Mouse (Mus musculus) thymus, postnatal 36 days (tissue): ENCODE results near the gene Magi2.
"Not testable (repeated sequence)": the region's sequence is repeated elsewhere in the genome, so short reads cannot be mapped to it uniquely, and the experiment has no call there.

ENCODE experiments used
- DNase-seq, 2 experiments: peaks; one replicate each; pipeline ENCODE4 v3.0.0; 2022; ENCODE audit warnings: mixed read lengths in 2 of 2

Magi2 gene

GRCm38 (mm10) chr5:19226866-19227243, at the start of gene Magi2:
Gene Magi2 (plus strand): TSS chr5:19227036.
- no peak for DNase-seq

DNA sequence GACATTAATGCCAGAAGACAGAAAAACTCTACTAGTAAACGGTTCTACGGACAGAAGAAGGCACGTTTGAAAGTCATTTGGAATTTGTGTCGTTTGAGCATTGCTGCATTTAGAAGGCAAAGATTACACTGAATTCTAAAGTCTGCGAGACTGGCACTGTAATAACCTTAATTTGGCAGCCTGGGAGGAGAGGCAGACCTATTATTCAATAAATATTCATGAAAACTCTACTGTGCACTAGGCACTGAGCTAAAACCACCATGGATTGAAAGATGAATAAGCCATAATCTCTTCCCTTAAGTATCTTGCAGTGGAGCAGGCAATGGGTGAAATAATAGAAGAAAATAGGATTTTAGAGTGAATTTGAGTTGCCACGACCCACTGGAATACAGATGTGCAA, 48.2 kb upstream of the Magi2 start:
- no peak for DNase-seq

DNA sequence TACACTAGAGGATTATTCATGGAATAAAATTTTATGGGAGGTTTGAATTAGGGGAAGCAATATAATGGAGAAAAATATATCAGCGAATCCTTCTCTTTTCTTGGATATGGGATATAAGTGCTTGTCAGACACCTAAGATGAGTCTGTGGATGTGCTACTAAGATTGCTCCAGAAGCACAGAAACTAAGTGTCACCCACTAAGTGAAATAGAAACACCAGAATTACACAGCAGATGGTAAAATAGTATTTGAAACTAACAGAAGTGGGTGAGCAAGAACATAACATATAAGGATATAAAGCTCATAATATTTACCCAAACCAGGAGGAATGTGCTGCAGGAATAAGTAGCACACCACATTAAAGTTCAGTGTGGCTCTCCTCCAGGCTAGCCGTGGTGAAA, 40.7 kb upstream of the Magi2 start:
- DNase-seq = no peak

GRCm38 (mm10) chr5:19211665-19212064, 15.2 kb upstream of the Magi2 start:
- no peak for DNase-seq

DNA sequence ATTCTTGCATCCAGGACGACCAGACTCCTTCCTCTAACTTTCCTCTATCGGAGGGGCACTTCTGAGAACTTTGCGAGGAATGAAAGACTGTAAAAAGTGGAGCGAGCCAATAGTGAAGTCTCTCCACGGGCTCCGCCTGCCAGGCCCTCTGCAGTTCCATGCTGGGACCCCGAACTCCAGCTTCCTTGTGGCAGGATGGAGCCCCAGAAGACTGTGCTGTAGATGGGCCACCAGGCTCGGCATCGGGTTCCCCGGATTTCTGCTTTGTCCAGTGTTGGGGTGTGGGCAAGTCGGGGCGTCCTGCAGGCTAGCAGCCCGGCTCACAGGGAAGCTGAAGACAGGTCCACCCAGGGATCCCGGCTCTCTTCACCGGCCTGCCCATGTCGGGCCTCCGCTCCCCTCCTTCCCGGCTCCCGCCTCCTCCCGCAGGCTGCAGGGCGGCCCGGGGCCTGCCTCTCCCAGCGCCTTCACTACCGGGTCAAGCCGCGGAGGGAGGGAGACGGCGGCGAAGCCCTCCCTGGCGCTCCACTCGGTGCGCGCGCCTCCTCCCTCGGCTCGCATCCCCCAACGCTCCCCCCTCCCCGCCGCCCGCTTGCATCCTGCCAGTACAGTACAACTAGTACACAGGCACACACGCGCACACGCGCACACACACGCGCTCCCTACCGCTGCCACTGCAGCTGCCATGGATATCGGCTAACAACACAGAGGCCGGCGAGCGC, 531 bp upstream of the Magi2 start:
- DNase-seq = no peak

DNA sequence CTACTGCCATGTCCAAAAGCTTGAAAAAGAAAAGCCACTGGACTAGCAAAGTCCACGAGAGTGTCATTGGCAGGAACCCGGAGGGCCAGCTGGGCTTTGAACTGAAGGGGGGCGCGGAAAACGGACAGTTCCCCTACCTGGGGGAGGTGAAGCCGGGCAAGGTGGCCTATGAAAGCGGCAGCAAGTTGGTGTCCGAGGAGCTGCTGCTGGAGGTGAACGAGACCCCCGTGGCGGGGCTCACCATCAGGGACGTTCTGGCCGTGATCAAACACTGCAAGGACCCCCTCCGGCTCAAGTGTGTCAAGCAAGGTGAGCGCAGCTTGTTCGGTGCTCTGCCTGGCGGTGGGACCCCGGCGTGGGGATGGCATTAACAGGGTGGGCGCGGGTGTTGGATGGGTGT, 445 bp downstream of the Magi2 start:
- no peak for DNase-seq

GRCm38 (mm10) chr5:19227791-19228331, 1.0 kb downstream of the Magi2 start:
- DNase-seq = no peak

GRCm38 (mm10) chr5:19241797-19242196, 15.0 kb downstream of the Magi2 start:
- no peak for DNase-seq

- no peak for DNase-seq
Observed at GRCm38 (mm10) chr5:19246426-19246825, 19.6 kb downstream of the Magi2 start.

DNA sequence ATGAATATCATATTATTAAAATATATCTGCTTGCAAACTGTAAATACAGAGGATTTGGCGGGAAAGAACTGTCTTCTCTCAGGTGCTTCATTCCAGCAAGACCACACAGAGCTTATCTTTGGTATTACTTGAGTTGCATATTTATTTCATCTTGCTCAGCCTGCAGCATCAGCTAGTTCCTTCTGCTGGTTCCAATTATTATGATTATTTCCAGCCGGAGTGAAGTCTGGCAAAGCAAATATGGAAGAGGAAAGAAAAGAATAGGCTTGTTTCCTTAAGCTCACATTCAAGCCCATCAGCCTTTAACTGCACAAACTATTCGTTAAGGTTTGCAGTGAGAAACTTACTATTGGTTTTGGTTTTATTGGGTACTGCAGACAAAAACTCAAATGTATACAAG, 20.4 kb downstream of the Magi2 start:
- DNase-seq = no peak

GRCm38 (mm10) chr5:19262816-19263215, 36.0 kb downstream of the Magi2 start:
- no peak for DNase-seq

DNA sequence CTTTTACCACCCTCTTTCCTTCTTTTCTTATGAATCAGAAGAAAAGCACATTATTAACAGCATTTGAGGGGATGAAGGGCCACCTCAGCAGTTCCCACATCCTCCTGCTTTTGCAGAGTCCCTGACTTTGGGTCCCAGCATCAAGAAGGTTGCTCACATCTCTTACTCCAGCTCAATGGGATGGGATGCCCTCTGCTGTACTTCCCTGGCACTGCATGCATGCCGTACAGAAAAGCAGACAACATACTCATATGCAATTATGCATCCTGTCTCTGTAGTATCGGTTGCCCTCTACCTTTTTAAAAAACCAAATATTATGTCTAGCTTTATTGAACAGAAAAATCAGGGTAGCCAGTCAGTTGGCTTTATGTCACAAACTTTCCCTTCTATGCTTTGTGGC, 37.8 kb downstream of the Magi2 start:
- no peak for DNase-seq

- DNase-seq = no peak
Observed at GRCm38 (mm10) chr5:19292581-19292980, 65.7 kb downstream of the Magi2 start.

DNA sequence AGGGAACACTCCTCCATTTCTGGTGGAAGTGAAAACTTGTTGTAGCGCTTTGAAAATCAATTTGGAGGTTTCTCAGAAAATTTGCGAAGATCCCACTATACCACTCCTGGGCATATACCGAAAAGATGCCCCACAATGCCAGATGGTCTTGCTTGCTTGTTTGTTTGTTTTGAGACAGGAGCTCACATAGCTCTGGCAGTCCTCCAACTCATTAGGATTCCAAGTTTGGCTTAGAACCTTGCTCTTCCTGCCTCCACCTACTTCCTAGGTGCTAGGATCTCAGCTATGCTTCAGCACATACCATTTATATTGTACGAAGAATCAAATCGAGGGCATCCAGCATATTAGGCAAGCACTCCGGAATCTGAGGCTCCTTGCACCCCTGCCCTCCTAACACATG, 79.8 kb downstream of the Magi2 start:
- no peak for DNase-seq

DNA sequence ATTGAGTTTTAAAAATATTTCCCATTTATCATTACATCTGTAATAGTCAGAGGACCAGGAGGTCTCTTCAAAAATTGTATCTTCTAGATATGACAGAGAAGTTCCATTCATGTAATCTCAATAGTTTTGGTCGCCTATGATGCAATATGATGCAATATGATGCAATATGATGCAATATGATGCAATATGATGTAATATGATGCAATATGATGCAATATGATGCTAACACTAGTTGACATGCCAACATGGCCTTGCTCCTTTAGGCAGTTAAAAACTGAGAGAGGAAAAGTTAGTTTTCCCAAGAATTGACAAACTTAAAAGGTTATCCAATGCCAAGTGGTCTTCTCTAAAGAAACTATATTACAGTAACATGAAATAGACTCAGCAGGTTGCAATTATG, 83.0 kb downstream of the Magi2 start:
- no peak for DNase-seq

DNA sequence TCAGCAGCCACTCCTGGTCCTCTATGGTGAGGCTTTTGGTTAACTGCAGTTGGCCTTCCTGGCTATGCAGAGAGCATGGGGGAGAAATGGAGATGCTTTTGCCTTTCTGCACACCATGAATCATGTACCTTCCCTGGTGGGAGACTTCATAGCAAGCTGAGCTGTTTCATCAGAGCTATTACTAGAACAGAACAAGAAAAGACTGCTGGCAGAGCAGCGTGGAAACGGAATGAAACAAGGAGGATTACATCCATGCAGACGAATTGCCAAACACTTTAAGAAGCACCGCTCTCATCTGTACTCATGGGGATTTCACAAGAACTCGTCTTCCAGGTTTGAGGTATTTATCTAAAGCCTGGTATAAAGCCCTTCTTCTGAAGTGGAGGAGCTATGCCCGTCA, 95.7 kb downstream of the Magi2 start:
- no peak for DNase-seq

GRCm38 (mm10) chr5:19337561-19337960, 110.7 kb downstream of the Magi2 start:
- DNase-seq = no peak

- DNase-seq = no peak
Observed at GRCm38 (mm10) chr5:19368175-19368574, 141.3 kb downstream of the Magi2 start.

DNA sequence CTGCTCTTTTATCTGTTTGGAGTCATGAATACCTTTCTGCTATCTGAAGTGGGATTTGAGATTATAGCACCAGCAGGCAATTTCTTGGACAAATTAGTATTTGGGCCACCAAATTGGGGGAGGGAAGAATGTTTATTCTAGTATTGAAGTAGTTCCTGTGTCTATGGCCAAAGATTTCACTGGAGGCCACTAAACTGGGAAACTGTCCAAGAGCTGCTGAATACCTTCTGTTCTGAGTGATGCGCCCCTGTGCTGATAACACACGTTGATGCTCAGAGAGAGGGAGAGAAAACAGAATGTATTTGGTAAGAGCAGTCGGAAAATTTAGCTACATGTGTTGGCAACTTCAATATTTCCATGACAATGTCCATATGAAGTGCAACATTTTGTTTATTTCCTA, 169.0 kb downstream of the Magi2 start:
- DNase-seq = no peak

- DNase-seq = no peak
Observed at GRCm38 (mm10) chr5:19400299-19400698, 173.5 kb downstream of the Magi2 start.

DNA sequence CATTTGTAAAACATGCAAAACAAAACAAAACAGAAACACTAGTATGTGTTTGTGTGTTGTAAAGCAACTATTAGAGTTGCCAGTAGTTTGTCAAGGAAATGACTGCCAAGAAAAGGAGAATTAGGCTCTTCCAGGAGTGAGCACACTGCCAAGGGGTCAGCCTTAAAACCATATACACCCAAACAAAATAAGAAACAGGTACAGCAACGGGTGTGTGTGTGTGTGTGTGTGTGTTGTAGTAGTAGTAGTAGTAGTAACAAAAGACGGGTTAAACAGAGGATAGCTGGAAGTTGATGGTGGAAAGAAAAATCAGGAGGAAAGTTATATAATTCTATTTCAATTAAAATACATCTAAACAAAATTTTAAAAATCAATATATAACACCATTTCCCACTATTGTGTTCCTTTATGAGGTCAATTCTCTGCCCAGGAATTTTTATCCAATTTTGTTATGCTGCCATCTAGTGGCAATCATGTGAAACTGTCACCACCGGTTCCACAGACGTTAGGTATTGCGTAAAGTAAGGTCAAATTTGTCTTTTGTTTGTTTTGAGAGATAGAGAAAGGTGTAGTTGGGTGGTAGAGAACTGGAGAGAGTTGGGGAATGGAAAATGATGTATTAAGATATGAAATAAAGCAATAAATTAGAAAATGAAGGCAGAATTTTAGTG, 174.0 kb downstream of the Magi2 start:
- no peak for DNase-seq

DNA sequence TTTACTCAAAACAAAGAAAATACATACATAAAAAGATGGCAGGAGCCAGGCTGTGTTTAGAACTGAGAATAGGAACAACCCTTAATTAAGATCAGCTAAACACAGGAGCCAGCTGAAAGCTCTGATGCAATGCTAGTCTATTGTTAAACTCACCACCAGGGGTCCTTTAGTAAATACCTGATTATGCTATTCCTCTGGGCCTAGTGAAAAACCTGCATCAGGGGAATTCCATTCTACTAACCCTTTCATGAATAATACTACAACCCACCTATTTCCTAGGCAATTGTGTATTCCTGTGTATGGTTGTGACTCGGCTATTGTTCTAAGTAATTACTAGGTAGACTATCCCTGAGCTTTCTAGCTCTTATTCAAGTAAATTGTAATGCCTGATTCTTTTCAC, 177.4 kb downstream of the Magi2 start:
- DNase-seq = not testable (repeated sequence)

DNA sequence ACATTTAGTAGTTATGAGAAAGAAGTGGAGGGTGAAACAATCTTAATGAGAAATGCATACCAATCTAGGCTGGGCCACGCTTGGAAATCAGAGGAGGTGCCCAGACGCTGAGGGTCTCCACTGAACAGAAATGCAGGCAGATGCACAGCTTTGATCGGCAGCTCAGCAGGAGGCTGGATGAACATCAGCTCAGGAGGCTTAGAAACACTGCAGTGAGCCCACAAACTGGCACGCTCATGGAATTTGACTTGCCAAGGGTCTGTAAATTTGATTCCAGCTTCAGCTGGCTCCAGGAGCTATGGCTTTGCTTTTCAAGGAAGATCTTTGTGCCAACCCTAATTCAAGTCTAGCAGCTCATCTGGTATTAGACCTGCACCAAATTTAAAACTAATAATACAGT, 187.7 kb downstream of the Magi2 start:
- DNase-seq = no peak

- no peak for DNase-seq
Observed at GRCm38 (mm10) chr5:19429290-19429689, 202.5 kb downstream of the Magi2 start.

DNA sequence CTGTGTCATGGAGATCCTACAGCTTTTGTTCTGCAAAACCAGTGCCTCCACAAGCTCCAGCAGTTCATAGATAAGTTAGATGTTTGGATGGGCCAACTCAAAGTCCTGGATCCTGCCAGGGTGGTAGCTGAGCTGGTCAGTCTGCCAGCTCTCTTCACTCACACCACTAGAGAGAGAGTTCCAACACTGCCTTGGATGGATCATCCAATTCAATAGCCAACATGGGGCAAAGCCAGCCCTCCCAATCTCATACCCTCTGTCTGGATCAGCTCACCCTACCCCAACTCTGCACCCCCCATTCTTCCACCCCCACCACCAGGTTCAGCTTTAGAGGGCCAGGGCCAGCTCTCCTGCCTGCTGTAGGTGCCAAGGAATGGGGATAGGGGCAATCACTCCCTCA, 235.7 kb downstream of the Magi2 start:
- DNase-seq = no peak
